Mouse (Mus musculus) embryo, embryonic 11 days (tissue): ENCODE measurements around the gene Flnb.

Experiments
- DNase-seq: peaks from one replicate; pipeline ENCODE4 v3.0.0-alpha.2; 2015

Gene Flnb

DNA sequence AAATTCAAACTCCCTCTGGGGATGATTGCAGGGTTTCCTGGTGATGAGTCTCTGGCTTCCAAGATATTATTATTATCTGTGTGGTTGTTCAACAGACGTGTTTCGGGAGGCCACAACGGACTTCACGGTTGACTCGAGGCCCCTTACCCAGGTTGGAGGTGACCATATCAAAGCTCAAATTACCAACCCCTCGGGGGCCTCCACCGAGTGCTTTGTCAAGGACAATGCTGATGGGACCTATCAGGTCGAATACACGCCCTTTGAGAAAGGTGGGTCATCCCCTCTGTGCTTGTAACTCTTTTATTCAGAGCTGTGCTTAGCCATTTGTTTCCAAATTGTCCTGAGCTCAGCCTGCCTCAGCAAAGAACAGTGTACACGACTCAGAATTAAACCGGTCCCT is 89.3 kb downstream of the Flnb start:
- DNase-seq: no peak

DNA sequence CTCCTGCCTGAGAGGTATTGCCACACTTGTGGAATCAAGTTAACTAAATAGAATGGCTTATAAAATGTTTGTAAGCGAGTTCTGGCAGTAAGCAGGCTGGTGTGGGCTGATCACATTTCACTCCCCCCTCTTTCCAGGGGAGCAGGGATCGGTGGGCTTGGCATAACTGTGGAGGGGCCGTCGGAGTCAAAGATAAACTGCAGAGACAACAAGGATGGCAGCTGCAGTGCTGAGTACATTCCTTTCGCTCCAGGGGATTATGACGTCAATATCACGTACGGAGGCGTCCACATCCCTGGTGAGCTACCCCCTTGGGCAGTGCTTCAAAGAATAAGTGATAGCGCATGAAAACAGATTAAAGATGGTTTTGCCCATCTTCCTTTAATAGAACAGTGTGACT is 91.7 kb downstream of the Flnb start:
- no peak for DNase-seq

- no peak for DNase-seq
These were observed 96.1 kb downstream of the Flnb start for GRCm38 (mm10) chr14:7913842-7914241.

DNA sequence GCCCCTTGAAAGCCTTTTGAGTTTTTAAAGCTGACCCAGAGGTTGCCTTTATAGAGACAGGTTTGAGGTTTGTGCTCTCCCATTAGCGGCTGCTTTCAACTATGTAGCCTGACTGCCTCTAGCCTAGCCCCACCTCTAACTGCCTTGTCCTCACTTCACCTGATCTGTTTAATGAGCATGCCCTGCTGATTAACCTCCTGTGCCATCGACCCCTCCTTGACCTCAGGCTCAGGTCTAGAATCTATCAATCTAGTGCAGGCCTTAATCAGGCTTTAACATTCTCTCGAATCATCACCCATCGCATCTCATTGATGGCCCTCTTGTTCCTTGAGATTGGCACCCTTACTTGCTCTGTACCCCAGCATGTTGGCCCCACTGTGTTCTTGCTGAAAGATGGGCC is 96.7 kb downstream of the Flnb start:
- DNase-seq: no peak

GRCm38 (mm10) chr14:7918150-7918991 is 100.6 kb downstream of the Flnb start:
- DNase-seq: no peak

DNA sequence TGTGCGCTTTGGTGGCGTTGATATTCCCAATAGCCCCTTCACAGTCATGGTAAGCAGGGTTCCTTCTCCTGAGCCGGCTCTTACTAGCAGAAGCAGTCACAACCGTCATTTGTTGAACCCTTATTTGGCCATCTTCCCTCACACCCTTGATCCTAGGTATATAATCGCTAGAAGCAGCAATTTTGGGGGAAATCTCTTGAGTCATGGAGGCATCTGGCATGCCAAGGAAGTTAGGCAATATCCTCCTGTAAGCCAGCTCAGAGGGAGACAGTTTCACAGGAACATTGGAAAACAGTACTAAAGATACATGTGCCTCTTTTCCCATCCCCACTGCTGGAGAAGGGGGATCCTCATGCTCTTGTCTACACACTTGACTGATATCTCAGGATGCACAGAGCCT is 101.6 kb downstream of the Flnb start:
- no peak for DNase-seq

GRCm38 (mm10) chr14:7919921-7920320 is 102.2 kb downstream of the Flnb start:
- DNase-seq: no peak

DNA sequence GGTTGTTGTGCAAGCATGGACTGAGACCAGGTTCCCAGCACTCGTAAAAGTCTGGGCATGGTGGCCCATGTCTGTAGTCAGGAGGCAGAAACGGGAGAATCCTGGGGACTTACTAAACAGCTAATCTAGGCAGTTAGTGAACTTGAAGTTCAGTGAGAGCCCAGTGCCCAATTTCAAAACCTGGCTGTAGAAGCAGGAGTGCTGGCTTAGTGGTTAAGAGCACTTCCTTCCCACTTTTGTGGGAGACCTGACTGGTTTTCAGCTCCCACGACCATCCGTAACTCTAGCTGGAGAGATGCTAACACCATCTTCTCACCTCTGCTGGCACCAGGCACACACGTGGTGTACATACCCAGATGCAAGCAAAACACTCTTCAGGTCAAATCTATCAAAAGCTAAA is 103.7 kb downstream of the Flnb start:
- DNase-seq: no peak

- DNase-seq: no peak
These were observed 105.9 kb downstream of the Flnb start for GRCm38 (mm10) chr14:7923635-7924034.

GRCm38 (mm10) chr14:7928362-7928761 is 110.6 kb downstream of the Flnb start:
- no peak for DNase-seq

GRCm38 (mm10) chr14:7929029-7929428 is 111.3 kb downstream of the Flnb start:
- no peak for DNase-seq

GRCm38 (mm10) chr14:7932151-7932550 is 114.4 kb downstream of the Flnb start:
- no peak for DNase-seq

GRCm38 (mm10) chr14:7934166-7934565 is 116.4 kb downstream of the Flnb start:
- no peak for DNase-seq

DNA sequence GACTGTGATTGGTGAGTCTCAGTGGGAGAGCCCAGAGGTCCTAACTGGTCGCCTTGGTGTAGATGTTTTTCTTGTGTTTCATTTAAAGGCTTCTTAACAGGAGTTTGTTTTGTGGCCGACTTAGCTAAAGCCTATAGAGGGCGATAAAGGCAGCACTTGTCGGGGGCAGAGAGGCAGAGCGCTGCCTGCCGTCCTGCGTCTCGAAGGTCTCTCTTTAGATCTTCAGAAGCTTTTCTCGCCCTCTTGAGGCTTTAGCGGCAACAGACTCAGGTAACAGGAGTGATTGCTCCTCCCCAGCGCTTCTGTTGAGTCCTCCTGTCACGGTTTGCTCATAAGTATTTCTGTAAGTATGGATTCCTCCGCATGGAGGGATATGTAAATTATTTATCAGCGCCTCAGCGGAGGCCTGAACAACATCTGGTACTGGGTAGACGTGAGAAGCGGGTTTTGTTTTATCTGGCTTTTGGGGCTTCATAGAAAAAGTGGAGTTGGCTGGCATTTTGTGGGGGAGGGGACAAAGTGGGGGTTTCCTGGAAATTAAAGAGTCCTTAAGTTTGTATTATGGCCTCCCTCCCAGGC is 119.4 kb downstream of the Flnb start:
- DNase-seq: peak; percentile 73

DNA sequence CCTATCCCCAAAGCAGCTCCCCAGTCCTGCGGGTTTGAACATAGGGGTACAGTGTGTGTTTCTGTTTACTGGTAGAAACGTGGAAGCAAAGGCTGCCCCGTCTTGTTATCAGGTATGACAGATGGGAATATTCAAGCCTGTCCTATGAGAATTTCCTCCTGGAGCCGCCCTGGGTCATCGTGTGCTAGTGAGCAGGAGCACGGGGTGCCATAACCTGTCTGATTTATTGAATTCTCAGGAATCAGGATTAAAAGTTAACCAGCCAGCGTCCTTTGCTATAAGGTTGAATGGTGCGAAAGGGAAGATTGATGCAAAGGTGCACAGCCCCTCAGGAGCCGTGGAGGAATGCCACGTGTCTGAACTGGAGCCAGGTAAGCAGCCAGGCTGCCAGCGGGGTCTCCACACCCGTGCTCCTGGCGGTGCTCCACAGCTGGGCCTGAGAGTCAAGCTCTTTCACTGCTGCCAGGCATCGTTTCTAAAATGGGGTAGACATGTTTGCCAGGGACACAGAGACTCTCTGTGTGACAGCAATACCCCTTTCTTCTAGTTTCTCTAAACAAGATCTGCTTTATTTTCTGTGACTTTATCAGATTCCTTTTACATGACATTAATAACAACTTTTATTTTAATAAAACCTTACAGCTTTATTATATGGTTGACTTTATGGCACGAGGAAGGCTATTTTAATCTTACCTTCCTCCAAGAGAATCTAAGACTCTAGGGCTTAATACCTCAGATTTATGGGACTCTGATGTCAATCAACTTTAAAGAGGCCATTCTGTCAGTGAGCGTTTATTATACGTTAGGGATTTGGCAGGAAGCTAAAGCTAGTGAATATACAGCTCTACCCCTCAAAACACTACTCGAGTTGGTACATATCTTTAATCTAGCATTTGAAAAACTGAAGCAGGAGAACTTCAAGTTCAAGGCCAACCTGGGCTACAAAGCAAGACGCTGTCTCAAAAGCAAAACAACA is 121.3 kb downstream of the Flnb start:
- DNase-seq: no peak

DNA sequence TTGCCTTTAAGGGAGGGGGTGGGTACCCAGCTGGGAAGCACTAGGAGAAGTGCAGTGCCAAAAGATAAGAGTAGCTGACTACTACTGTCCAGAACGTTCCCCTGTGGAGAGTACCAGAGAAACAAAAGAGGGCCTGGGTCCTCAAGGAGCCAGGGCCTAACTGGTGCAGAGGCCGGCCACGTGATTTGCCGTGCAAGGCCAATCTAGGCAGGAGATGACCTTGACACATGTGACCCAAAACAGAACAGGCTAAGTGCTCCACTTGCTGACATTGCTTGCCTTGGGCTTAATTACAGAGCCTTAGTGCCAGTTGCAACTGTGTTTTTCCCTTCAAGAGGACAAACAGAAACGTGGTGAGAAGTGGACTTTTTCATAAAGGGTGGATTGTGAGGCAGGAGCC is 123.7 kb downstream of the Flnb start:
- no peak for DNase-seq

DNA sequence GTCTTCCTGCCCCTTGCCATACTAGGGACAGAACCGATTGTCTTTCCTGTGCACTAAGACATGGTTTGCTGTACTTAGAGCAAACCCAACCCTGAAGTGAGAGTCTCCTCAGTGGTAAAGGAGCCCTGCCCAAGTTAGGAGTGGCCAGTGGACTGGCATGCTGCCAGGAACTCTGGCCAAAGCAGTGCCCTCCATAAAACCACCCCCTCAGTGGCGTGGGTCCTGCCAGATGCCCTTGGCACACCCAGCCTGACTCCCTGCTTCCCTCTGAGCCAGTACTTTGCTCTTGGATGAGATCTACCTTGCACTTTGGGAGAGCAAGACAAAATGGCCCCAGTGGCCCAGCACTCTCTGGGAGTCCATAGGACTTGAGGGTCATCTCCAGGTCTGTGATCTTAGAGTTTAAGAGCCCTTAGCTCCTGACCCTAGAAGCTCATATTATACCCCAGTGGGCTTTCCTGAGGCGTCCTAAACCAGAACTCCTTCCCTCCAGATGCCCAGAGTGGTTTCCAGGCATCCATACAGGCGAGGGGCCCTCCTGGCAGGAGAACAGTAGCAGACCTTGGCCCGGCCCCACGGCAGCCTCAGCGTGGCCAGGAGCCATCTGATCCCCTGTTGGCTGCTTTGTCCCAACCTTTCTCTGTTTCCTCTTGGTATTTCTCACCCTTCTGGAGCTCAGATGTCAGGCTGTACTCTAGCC is 125.5 kb downstream of the Flnb start:
- DNase-seq: no peak

DNA sequence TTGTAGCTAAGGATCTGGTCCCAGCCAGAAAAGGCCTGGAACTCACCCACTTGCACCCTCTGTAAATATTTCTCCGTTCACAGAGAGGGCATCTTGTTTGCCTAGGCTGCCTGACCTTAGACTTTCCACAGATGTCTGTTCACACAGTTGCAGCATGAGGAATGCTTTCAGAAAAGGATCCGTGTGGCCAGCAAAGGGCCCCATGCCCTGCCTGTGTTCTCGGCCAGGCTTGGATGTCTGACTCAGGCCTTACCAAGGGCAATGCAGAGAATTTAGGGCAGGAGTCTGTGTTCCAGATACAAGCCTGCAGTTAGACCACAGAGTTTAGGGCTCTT is 126.0 kb downstream of the Flnb start:
- DNase-seq: no peak

- peak; percentile 39 for DNase-seq
These were observed 126.7 kb downstream of the Flnb start for GRCm38 (mm10) chr14:7944349-7945039.

- no peak for DNase-seq
These were observed 127.5 kb downstream of the Flnb start for GRCm38 (mm10) chr14:7945261-7945660.

DNA sequence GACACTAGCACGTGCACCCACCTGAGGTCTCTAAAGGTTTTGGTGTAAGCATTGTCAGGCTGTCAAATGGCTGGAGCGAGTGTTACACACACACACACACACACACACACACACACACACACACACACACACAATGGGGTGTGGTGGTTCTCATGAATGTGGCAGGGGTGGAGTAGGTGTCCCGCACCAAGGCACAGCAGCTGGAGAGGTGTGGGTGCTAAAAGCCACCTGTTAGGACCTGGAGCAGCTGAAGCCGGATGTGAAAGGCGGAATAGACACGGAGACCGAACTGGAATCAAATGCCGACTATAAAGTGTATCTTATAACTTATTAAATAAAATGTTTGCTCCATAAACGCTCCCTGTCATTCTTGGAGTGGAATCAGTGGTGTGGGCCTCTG is 133.5 kb downstream of the Flnb start:
- no peak for DNase-seq

- DNase-seq: peak; percentile 34
These were observed 135.0 kb downstream of the Flnb start for GRCm38 (mm10) chr14:7952610-7953254.
